Mouse (Mus musculus) embryonic facial prominence, embryonic 13.5 days (tissue): Measurements from ENCODE around the gene Rps25. TPM values are rescaled to one million over a fixed set of nuclear protein-coding genes. Genes with fewer than 3 reads are reported as not detected.
"Not testable (repeated sequence)": the region's sequence is repeated elsewhere in the genome, so short reads cannot be mapped to it uniquely, and the experiment has no call there.

Experiments
- ATAC-seq: fragments of 200-750 bp; cut with Nextera tagmentation; 2 replicates; pipeline ENCODE4 v1.8.0; 2017; ENCODE audit warnings: low read depth; ENCODE audit not compliant: insufficient number of reproducible peaks, insufficient read depth, low FRiP score, low TSS enrichment
- H3K27ac ChIP-seq: fragments of 300-500 bp; sonication (generic); 2 replicates; pipeline ENCODE4 v1.5.1; 2015; ENCODE audit warnings: moderate library complexity, mild to moderate bottlenecking, inconsistent platforms
- H3K27me3 ChIP-seq: fragments of 300-500 bp; sonication (generic); 2 replicates; pipeline ENCODE4 v1.6.1; 2015; ENCODE audit warnings: mild to moderate bottlenecking, inconsistent platforms
- H3K36me3 ChIP-seq: fragments of 300-500 bp; sonication (generic); 2 replicates; pipeline ENCODE4 v1.6.1; 2015; ENCODE audit warnings: mild to moderate bottlenecking, inconsistent platforms
- H3K4me1 ChIP-seq: fragments of 300-500 bp; sonication (generic); 2 replicates; pipeline ENCODE4 v1.6.1; 2015; ENCODE audit warnings: inconsistent platforms
- H3K4me2 ChIP-seq: fragments of 300-500 bp; sonication (generic); 2 replicates; pipeline ENCODE4 v1.6.1; 2015; ENCODE audit warnings: moderate library complexity, mild to moderate bottlenecking, inconsistent platforms
- H3K4me3 ChIP-seq: fragments of 300-500 bp; sonication (generic); 2 replicates; pipeline ENCODE4 v1.5.1; 2015; ENCODE audit warnings: mild to moderate bottlenecking, inconsistent platforms
- H3K9ac ChIP-seq: fragments of 300-500 bp; sonication (generic); 2 replicates; pipeline ENCODE4 v1.6.1; 2015; ENCODE audit warnings: mild to moderate bottlenecking, inconsistent platforms
- H3K9me3 ChIP-seq: fragments of 300-500 bp; sonication (generic); 2 replicates; pipeline ENCODE4 v1.6.1; 2016; ENCODE audit warnings: inconsistent platforms
- WGBS: fragments of 180-500 bp; shearing (Covaris S2); methylation state at CpG from one replicate; pipeline ENCODE4 v1.1.7; 2015; ENCODE audit warnings: mixed read lengths; 5-methylcytosine and 5-hydroxymethylcytosine counted together
- polyA plus RNA-seq: library from polyadenylated mRNA; unstranded; fragments of >200 nt; fragmentation: Nextera tagmentation; extraction: Ambion mirVana; gene quantifications from 2 replicates; pipeline ENCODE4 v1.2.1, GENCODE M21; 2015

Rps25 gene
- polyA plus RNA-seq, 1 experiment from 2014 or later: 2,222 TPM

GRCm38 (mm10) chr9:44420280-44420898 is 13.4 kb downstream of the Rps25 start:
- H3K4me1 ChIP-seq: peaks cover 10% of the 10 kb centered on the region
- no peak overlapping the region for H3K9ac ChIP-seq
- no peaks in the 10 kb centered on the region for H3K9me3 ChIP-seq
- ATAC-seq: no peak
- no peak overlapping the region for H3K4me2 ChIP-seq
- H3K4me3 ChIP-seq: no peak overlapping the region
- no peaks in the 10 kb centered on the region for H3K27me3 ChIP-seq
- peaks cover 11% of the 10 kb centered on the region for H3K36me3 ChIP-seq
- WGBS: 73% methylated on average over 5 of the region's 5 CpGs
- no peak overlapping the region for H3K27ac ChIP-seq

- no peaks in the 10 kb centered on the region for H3K4me1 ChIP-seq
- no peak overlapping the region for H3K4me3 ChIP-seq
- H3K4me2 ChIP-seq: no peak overlapping the region
- 87% methylated on average over 4 of the region's 4 CpGs for WGBS
- H3K27me3 ChIP-seq: no peaks in the 10 kb centered on the region
- no peaks in the 10 kb centered on the region for H3K36me3 ChIP-seq
- ATAC-seq: no peak
- no peaks in the 10 kb centered on the region for H3K9me3 ChIP-seq
- H3K9ac ChIP-seq: no peak overlapping the region
- no peak overlapping the region for H3K27ac ChIP-seq
Measured at GRCm38 (mm10) chr9:44423576-44423975, 16.6 kb downstream of the Rps25 start.

GRCm38 (mm10) chr9:44432577-44433185 is 25.7 kb downstream of the Rps25 start:
- Histone ChIP-seq H3K9me3 (no peaks in the 10 kb centered on the region), H3K36me3 (no peaks in the 10 kb centered on the region), H3K4me1 (peaks cover 11% of the 10 kb centered on the region), H3K4me3 (no peak overlapping the region), H3K27me3 (no peaks in the 10 kb centered on the region), H3K27ac (no peak overlapping the region), H3K9ac (no peak overlapping the region), H3K4me2 (no peak overlapping the region)
- no peak for ATAC-seq
- WGBS: 44% methylated on average over 5 of the region's 5 CpGs

- WGBS: 82% methylated on average over 6 of the region's 6 CpGs
- no peak overlapping the region for H3K4me2 ChIP-seq
- no peak for ATAC-seq
- H3K27ac ChIP-seq: no peak overlapping the region
- no peak overlapping the region for H3K4me3 ChIP-seq
- no peaks in the 10 kb centered on the region for H3K9me3 ChIP-seq
- H3K4me1 ChIP-seq: peaks cover 11% of the 10 kb centered on the region
- no peaks in the 10 kb centered on the region for H3K36me3 ChIP-seq
- H3K9ac ChIP-seq: peak overlapping the region; percentile 12; the same call in 1 of the 2 replicates
- H3K27me3 ChIP-seq: no peaks in the 10 kb centered on the region
Measured at GRCm38 (mm10) chr9:44435747-44436146, 28.8 kb downstream of the Rps25 start.

GRCm38 (mm10) chr9:44440961-44441360 is 34.0 kb downstream of the Rps25 start, which contains the start of gene Foxr1:
TSS of gene Foxr1 (minus strand) at chr9:44441136.
- Histone ChIP-seq H3K4me1 (no peaks in the 10 kb centered on the region), H3K4me2 (no peak within 1 kb of the TSS), H3K27me3 (no peaks in the 10 kb centered on the region), H3K4me3 (no peak within 1 kb of the TSS), H3K9ac (no peak within 1 kb of the TSS), H3K9me3 (no peaks in the 10 kb centered on the region), H3K36me3 (no peaks in the 10 kb centered on the region), H3K27ac (no peak within 1 kb of the TSS)
- WGBS: 78% methylated on average over 19 of the region's 19 CpGs
- ATAC-seq: no peak

- ATAC-seq, H3K4me2 ChIP-seq, H3K4me3 ChIP-seq, H3K36me3 ChIP-seq, H3K4me1 ChIP-seq, H3K9me3 ChIP-seq, H3K27ac ChIP-seq, H3K27me3 ChIP-seq, H3K9ac ChIP-seq: not testable (repeated sequence)
- WGBS: 85% methylated on average over 7 of the region's 7 CpGs
Measured at GRCm38 (mm10) chr9:44444402-44445025, 37.6 kb downstream of the Rps25 start.

- Histone ChIP-seq H3K4me1 (peaks cover 15% of the 10 kb centered on the region), H3K4me2 (no peak overlapping the region), H3K36me3 (no peaks in the 10 kb centered on the region), H3K27me3 (peaks cover 14% of the 10 kb centered on the region), H3K4me3 (no peak overlapping the region), H3K9me3 (no peaks in the 10 kb centered on the region), H3K27ac (no peak overlapping the region), H3K9ac (no peak overlapping the region)
- ATAC-seq: no peak
Measured at GRCm38 (mm10) chr9:44450387-44450786, 43.4 kb downstream of the Rps25 start.

GRCm38 (mm10) chr9:44454132-44454890 is 47.4 kb downstream of the Rps25 start:
- Histone ChIP-seq H3K9ac (peak overlapping the region; percentile 32; the same call in 1 of the 2 replicates), H3K4me3 (no peak overlapping the region; the same call in 1 of the 2 replicates), H3K9me3 (no peaks in the 10 kb centered on the region), H3K36me3 (no peaks in the 10 kb centered on the region), H3K4me2 (peak overlapping the region; percentile 33), H3K27ac (no peak overlapping the region), H3K27me3 (peaks cover 14% of the 10 kb centered on the region), H3K4me1 (peaks cover 28% of the 10 kb centered on the region)
- 6% methylated on average over 14 of the region's 14 CpGs for WGBS
- ATAC-seq: peak; percentile 80

- no peak within 1 kb of the TSS for H3K27ac ChIP-seq
- no peak for ATAC-seq
- peaks cover 28% of the 10 kb centered on the region for H3K4me1 ChIP-seq
- WGBS: 18% methylated on average over 4 of the region's 4 CpGs
- peak within 1 kb of the TSS; percentile 32; the same call in 1 of the 2 replicates for H3K9ac ChIP-seq
- peak within 1 kb of the TSS; percentile 33 for H3K4me2 ChIP-seq
- H3K36me3 ChIP-seq: no peaks in the 10 kb centered on the region
- H3K4me3 ChIP-seq: no peak within 1 kb of the TSS; the same call in 1 of the 2 replicates
- H3K9me3 ChIP-seq: no peaks in the 10 kb centered on the region
- H3K27me3 ChIP-seq: peaks cover 14% of the 10 kb centered on the region
Measured at GRCm38 (mm10) chr9:44454891-44455220, 47.9 kb downstream of the Rps25 start, which contains the start of gene Upk2. TSS of gene Upk2 (minus strand) at chr9:44454976.

GRCm38 (mm10) chr9:44457035-44457742 is 50.2 kb downstream of the Rps25 start:
- 4% methylated on average over 11 of the region's 11 CpGs for WGBS
- peak; percentile 58; the same call in 1 of the 2 replicates for ATAC-seq

More at GRCm38 (mm10) chr9:44457035-44457742, 50.2 kb downstream of the Rps25 start:
- no peaks in the 10 kb centered on the region for H3K36me3 ChIP-seq
- H3K4me3 ChIP-seq: no peak overlapping the region
- H3K9ac ChIP-seq: peak overlapping the region; percentile 49; the same call in 1 of the 2 replicates
- H3K4me1 ChIP-seq: peaks cover 28% of the 10 kb centered on the region
- peaks cover 14% of the 10 kb centered on the region for H3K27me3 ChIP-seq
- H3K9me3 ChIP-seq: no peaks in the 10 kb centered on the region
- no peak overlapping the region for H3K27ac ChIP-seq
- peak overlapping the region; percentile 20; the same call in 1 of the 2 replicates for H3K4me2 ChIP-seq
